In genomic region chr7:110222583-110223182, GRCm38 (mm10) we compare ENCODE assay signal across 1 mouse cellular context.
TF ChIP-seq lines count a peak whose summit lies in the region.

No protein-coding gene starts in this region.

TF ChIP-seq in CH12.LX, 34 proteins besides CTCF, POLR2A, EP300 and RAD21 (continued from another document):
- 0 out of 2 replicates have a peak, but pooled peaks have one; percentile 24 for TF ChIP-seq CHD1 (IDR thresholded peaks at IDR 0.05; ENCODE audit: low read depth, low read length)
- TF ChIP-seq ZKSCAN1 (IDR thresholded peaks at IDR 0.05; ENCODE audit: borderline replicate concordance, low read depth, low read length): no peak
- no peak for TF ChIP-seq KAT2A (IDR thresholded peaks at IDR 0.05; ENCODE audit: insufficient replicate concordance, low read length)
- TF ChIP-seq BHLHE40 (IDR thresholded peaks at IDR 0.05; ENCODE audit: low read depth, low read length): peak; percentile 21; the same call in 1 of the 2 replicates
- no peak for TF ChIP-seq PAX5 (IDR thresholded peaks at IDR 0.05; ENCODE audit: low read length)
- 0 out of 2 replicates have a peak, but pooled peaks have one; percentile 59 for TF ChIP-seq MYC (IDR thresholded peaks at IDR 0.05; ENCODE audit: low read depth, low read length)
- TF ChIP-seq CHD2 (IDR thresholded peaks at IDR 0.05; ENCODE audit: low read length): no peak
- TF ChIP-seq NRF1 (IDR thresholded peaks at IDR 0.05; ENCODE audit: low read depth, low read length): no peak
- TF ChIP-seq ETS1 (conservative IDR thresholded peaks at IDR 0.05; ENCODE audit: low read depth, low read length): peak; percentile 35; the same call in 1 of the 2 replicates
